Mouse (Mus musculus) induced T-regulatory cell, adult 2 months (primary cell): Measurements from ENCODE around the gene Jph4.
A peak's percentile ranks its signal among the peaks of the same experiment; 100 is the strongest.

Experiments used
- DNase-seq: peaks from one replicate; pipeline ENCODE4 v3.0.0-alpha.2; 2012; ENCODE audit warnings: low read depth

Gene Jph4

GRCm38 (mm10) chr14:55118852-55119251 lies 2.1 kb upstream of the Jph4 start:
- DNase-seq = no peak

- no peak for DNase-seq
These were observed 889 bp downstream of the Jph4 start for GRCm38 (mm10) chr14:55115846-55116245.

- DNase-seq = peak; percentile 45
These were observed 1.7 kb downstream of the Jph4 start for GRCm38 (mm10) chr14:55114759-55115701.

- peak; percentile 48 for DNase-seq
These were observed 2.6 kb downstream of the Jph4 start for GRCm38 (mm10) chr14:55113975-55114645.

GRCm38 (mm10) chr14:55113351-55113974 lies 3.3 kb downstream of the Jph4 start:
- DNase-seq = no peak

- DNase-seq = no peak
These were observed 5.0 kb downstream of the Jph4 start for GRCm38 (mm10) chr14:55111720-55112119.

- DNase-seq = no peak
These were observed 6.7 kb downstream of the Jph4 start for GRCm38 (mm10) chr14:55110076-55110475.

- no peak for DNase-seq
These were observed 7.5 kb downstream of the Jph4 start for GRCm38 (mm10) chr14:55109048-55109873.

GRCm38 (mm10) chr14:55108202-55108870 lies 8.4 kb downstream of the Jph4 start:
- DNase-seq = no peak

- no peak for DNase-seq
These were observed 9.7 kb downstream of the Jph4 start for GRCm38 (mm10) chr14:55106990-55107389.

- DNase-seq = peak; percentile 93
These were observed 10.6 kb downstream of the Jph4 start, which contains the start of gene Ap1g2 for GRCm38 (mm10) chr14:55105836-55106809. Gene Ap1g2, minus strand, starts transcription at chr14:55106593.

- DNase-seq = no peak
These were observed 11.3 kb downstream of the Jph4 start for GRCm38 (mm10) chr14:55105386-55105785.

- no peak for DNase-seq
These were observed 12.4 kb downstream of the Jph4 start for GRCm38 (mm10) chr14:55104365-55104764.

GRCm38 (mm10) chr14:55102253-55102785 lies 14.4 kb downstream of the Jph4 start:
- DNase-seq = no peak

- peak; percentile 80 for DNase-seq
These were observed 15.1 kb downstream of the Jph4 start for GRCm38 (mm10) chr14:55101592-55101991.

GRCm38 (mm10) chr14:55098067-55098466 lies 18.7 kb downstream of the Jph4 start:
- DNase-seq = peak; percentile 93

- DNase-seq = peak; percentile 83
These were observed 19.1 kb downstream of the Jph4 start for GRCm38 (mm10) chr14:55097646-55098045.

- peak; percentile 52 for DNase-seq
These were observed 20.1 kb downstream of the Jph4 start for GRCm38 (mm10) chr14:55096573-55097087.

- peak; percentile 50 for DNase-seq
These were observed 21.1 kb downstream of the Jph4 start for GRCm38 (mm10) chr14:55095671-55096070.
